Mouse (Mus musculus) T-cell, adult 2 months (primary cell): ENCODE results near the gene Rnft2.

Experiments
- DNase-seq: peaks from one replicate; pipeline ENCODE4 v3.0.0; 2022; ENCODE audit warnings: low spot score

Gene Rnft2

DNA sequence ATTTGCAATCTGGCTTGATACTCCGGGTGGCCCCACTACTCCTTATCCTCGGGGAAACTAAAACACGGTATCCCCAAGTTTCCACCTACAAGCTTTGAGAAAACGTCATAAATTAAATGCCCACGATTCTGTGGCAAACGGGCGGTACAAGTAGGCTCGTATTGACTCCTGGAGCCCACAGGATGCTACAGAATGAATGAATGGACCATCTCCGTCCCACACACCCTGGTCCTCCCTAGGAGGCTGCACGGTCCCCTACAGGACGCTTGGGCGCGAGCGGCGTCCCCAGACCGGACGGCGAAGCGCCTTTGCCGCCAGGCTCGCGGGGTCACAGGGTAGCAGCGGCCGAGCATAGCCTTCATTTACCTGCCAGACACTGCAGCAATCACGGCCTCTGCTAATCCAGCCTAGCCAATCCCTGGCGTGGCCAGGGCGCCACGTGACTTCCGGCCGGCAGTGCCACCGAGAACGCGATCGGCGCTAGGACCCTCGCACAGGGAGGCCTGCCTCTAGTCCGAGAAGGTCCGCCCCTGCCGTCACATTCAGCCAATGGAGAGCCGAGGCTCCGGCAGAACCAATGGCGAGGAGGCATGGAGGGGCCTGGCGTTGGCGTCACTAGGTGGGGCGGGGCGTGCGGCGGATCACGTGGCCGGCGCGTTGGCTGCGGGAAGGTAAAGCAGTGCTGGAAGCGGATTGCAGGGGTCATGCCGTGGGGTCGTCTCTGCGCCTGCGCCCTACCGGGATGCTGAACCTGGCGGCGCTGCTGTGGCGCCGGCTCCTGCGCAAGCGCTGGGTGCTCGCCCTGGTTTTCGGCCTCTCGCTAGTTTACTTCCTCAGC lies at the start of gene Rnft2, which contains the start of gene 2410131K14Rik:
TSS of gene Rnft2 (minus strand) at position 511 of the 838 bp plus-strand sequence.
TSS of gene 2410131K14Rik (plus strand) at position 622 of the 838 bp plus-strand sequence.
- peak; percentile 100 for DNase-seq

GRCm38 (mm10) chr5:118294086-118294864 lies 49.4 kb upstream of the Rnft2 start:
- DNase-seq, result no peak

GRCm38 (mm10) chr5:118292476-118292875 lies 47.6 kb upstream of the Rnft2 start:
- DNase-seq, result no peak

GRCm38 (mm10) chr5:118291453-118291852 lies 46.5 kb upstream of the Rnft2 start:
- DNase-seq, result no peak

GRCm38 (mm10) chr5:118277741-118278495 lies 33.0 kb upstream of the Rnft2 start:
- DNase-seq, result no peak

- DNase-seq, result no peak
Observed at GRCm38 (mm10) chr5:118276711-118277110, 31.8 kb upstream of the Rnft2 start.

- no peak for DNase-seq
Observed at GRCm38 (mm10) chr5:118276281-118276680, 31.4 kb upstream of the Rnft2 start.

DNA sequence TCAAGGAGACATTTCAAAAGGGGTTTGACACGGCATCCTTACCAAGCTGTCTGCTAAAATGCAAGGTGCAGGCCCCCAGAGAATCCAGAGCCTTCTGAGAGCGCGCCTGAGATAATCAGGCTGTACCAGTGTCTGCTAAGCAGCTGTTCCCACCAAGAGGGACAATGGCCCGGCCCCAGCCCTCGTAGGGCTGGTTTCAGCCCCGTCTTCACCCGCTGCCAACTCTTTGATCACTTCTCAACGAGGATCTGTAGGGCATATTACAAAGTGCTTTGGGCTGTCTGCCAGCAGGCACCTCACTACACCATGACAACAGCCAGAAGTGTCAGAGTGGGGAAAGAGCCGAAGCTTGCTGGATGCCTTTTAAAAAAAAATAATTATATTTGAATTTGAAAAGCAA lies 29.6 kb upstream of the Rnft2 start:
- no peak for DNase-seq

GRCm38 (mm10) chr5:118273446-118273845 lies 28.5 kb upstream of the Rnft2 start:
- DNase-seq, result no peak

DNA sequence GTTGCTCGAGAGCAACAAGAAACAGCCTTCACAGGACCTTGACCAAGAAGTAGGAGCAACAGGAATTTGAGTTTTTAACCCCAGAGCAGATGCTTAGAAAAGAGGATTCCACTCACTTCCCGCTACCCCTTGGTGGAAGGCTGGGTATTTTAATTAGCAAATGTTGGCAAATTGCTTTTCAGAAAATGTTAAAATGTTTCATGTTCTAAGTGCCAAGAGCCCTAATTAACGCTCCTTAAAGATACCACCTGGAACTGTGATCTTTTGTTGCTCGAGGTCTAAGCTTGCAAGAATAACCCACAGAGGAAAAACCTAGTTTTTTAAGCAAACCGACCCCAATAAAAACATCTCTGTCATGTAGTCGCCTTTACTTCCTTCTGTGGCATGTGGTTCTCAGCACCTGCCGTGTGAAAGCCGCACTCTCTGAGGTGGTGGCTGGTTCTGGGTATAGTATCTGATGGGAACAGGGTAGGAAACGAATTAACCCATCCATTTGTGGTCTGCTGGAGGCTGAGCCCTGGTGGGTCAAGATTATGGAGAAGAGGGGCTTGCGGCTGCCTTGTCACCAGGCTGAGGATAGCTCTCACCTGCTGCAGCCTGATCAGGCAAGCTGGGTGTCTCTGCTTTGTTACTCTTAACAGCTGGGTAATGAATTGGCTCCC lies 26.7 kb upstream of the Rnft2 start:
- DNase-seq, result peak; percentile 33

DNA sequence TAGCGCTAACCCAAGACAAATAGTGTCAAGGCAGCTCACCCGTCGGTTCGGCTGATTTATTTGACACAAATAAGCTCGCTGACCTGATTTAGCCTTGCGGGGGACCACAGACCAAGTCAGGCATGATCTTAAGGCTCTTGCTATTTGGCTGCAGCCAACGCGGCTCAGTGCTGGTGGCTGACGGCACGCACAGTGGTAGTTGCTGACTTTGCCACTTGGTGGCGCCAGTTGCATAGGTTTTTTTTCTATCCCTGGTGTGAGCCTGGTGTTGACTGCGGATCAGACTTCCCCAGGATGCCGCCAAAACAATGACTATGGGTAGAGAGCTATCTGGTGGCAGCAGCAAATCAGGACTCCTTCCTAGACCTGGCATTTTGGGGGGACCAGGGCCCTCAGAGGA lies 24.1 kb upstream of the Rnft2 start:
- DNase-seq, result peak; percentile 70

- DNase-seq, result no peak
Observed at GRCm38 (mm10) chr5:118266309-118266708, 21.4 kb upstream of the Rnft2 start.

GRCm38 (mm10) chr5:118265366-118265765 lies 20.4 kb upstream of the Rnft2 start:
- no peak for DNase-seq

GRCm38 (mm10) chr5:118264279-118264678 lies 19.4 kb upstream of the Rnft2 start:
- DNase-seq, result no peak

GRCm38 (mm10) chr5:118262418-118262817 lies 17.5 kb upstream of the Rnft2 start:
- no peak for DNase-seq

DNA sequence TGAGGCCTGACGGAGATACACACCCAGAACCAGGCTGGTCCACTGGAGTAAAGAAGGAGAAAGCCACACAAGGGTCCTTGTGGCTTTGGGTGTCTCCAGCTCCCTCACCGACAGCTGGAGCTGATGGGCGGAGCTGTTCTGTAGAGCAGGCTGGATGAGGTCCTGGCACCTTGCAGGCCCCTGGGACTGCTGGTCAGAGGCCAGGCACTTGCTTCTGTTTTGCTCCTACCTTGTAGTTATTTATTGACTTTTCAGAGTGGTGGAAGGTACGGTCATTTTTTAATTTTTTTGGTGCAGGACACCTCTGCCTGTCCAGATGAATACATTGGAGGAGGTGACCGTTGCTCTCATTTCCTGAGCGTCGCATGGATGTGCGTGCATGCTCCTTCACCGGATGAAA lies 16.3 kb upstream of the Rnft2 start:
- no peak for DNase-seq

DNA sequence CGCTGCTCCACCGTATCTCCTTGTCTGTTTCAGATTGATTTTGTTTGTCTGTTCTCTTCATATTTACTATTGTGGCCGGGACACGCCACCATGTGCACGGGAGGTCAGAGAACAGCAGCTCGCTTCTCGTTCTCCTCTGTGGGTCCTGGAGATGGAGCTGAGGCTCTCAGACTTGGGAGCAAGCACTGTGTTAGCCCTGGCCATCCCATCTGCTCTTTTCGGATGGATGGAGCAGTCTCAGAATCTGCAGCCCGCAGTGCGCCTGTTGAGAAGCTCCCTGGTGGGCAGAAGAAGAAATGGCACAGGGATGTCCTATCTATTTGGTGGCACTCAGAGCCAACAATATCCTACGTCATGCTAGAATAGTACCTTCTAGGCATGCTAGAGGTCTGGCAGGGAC lies 15.7 kb upstream of the Rnft2 start:
- no peak for DNase-seq

GRCm38 (mm10) chr5:118260055-118260454 lies 15.1 kb upstream of the Rnft2 start:
- no peak for DNase-seq

DNA sequence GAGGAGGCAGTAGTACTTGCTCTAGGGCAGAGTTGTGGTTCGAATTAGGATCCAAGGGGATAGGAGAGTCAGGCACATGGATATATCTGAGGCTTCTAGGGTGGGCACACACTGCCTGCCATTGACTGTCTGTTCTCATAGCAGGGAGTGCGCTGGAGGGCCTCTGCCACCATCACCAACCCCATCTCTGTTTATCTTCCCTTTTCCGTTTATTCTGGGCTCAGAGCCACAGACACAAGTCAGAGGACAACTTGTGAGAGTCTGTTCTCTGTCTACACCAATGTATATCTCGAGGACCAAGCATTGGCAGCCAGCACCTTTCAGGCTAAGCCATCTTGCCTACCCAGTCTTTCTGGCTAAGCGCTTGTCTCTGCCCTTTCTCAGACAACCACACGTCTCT lies 14.7 kb upstream of the Rnft2 start:
- no peak for DNase-seq

DNA sequence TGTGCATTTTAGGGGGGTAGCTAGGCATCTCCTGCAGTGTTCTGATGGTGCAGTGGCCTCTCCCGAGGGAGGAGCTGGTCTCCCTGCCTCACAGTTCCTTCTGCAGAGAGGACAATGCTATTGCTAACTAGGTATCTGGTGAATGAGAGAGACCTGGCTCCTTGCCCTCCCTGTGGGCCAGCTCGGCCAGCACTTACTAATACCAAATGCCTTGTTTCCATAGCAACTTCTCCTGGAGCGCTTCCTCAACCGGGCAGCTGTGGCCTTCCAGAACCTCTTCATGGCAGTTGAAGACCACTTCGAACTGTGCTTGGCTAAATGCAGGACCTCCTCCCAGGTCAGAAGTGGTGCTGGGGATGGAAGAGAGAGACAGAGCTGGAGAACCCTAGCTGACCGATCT lies 14.2 kb upstream of the Rnft2 start:
- no peak for DNase-seq

- no peak for DNase-seq
Observed at GRCm38 (mm10) chr5:118256981-118257380, 12.1 kb upstream of the Rnft2 start.

- DNase-seq, result no peak
Observed at GRCm38 (mm10) chr5:118253551-118253950, 8.6 kb upstream of the Rnft2 start.
